Comparison of ENCODE assay signal across 7 mouse cellular contexts in the genomic region with DNA sequence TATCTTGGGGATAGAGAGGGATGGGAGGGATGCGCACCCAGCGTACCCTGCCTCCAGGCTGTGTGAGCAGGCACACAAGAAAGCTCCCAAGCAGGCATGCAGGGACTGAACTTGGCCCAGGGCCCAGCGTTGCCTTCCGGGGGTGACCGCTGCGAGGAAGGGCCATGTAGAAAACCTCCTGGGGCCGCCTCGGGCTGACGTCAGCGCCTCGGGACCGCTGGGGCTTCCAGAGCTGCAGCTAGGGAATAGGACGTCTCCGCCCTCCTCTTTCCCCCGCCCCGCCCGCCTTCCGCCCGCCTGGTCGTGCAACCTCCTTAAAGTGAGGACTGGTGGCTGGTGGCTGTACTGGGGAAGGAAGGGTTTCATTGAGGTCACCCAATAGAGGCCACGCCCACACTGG.
DNase-seq lines count a peak whose midpoint lies in the region; ATAC-seq and TF ChIP-seq lines count a peak whose summit lies in the region.

No protein-coding gene starts in this region.

- H3K27ac ChIP-seq in bone marrow macrophage, adult 2 months (ENCODE audit: insufficient read depth, low read depth, low read length): peak overlapping the region; percentile 44
- H3K27ac ChIP-seq in embryonic facial prominence, embryonic 11.5 days (replicated peaks; ENCODE audit: low read depth, low read length): no peak overlapping the region
- peak overlapping the region; percentile 36 for H3K27ac ChIP-seq in kidney, adult 2 months (ENCODE audit: insufficient read depth, low read depth, low read length)
- H3K27ac ChIP-seq in liver, embryonic 12.5 days: no peak overlapping the region
- H3K27ac ChIP-seq in stomach, embryonic 14.5 days (ENCODE audit: low read length): no peak overlapping the region

- H3K4me3 ChIP-seq in bone marrow macrophage, adult 2 months (ENCODE audit: insufficient read depth, low read length): peak overlapping the region; percentile 3; the same call in 1 of the 2 replicates
- no peak overlapping the region; the same call in 1 of the 2 replicates for H3K4me3 ChIP-seq in embryonic facial prominence, embryonic 11.5 days (ENCODE audit: low read depth, low read length)
- peak overlapping the region; percentile 39; the same call in 1 of the 2 replicates for H3K4me3 ChIP-seq in kidney, adult 2 months (ENCODE audit: insufficient read depth, low read depth, low read length)
- peak overlapping the region; percentile 3; the same call in 1 of the 2 replicates for H3K4me3 ChIP-seq in liver, embryonic 12.5 days
- H3K4me3 ChIP-seq in stomach, embryonic 14.5 days (ENCODE audit: low read depth, low read length): no peak overlapping the region

- TF ChIP-seq CTCF in bone marrow macrophage, adult 2 months (IDR thresholded peaks at IDR 0.05; ENCODE audit: low read depth, low read length): no peak
- no peak for TF ChIP-seq CTCF in kidney, adult 2 months (conservative IDR thresholded peaks at IDR 0.05; ENCODE audit: insufficient read depth, insufficient read length, low read depth, low read length)

- peak overlapping the region; percentile 49 for H3K4me2 ChIP-seq in embryonic facial prominence, embryonic 11.5 days (ENCODE audit: low read depth, low read length)
- peak overlapping the region; percentile 56 for H3K4me2 ChIP-seq in liver, embryonic 12.5 days
- peak overlapping the region; percentile 32 for H3K4me2 ChIP-seq in stomach, embryonic 14.5 days (replicated peaks; ENCODE audit: low read depth, low read length)

- ATAC-seq in embryonic facial prominence, embryonic 11.5 days (replicated peaks; ENCODE audit: insufficient number of reproducible peaks, low FRiP score, low TSS enrichment, low read depth): peak; percentile 41; the same call in 1 of the 2 replicates
- ATAC-seq in liver, embryonic 12.5 days: peak; percentile 60
- peak; percentile 91 for ATAC-seq in stomach, embryonic 14.5 days (ENCODE audit: insufficient number of reproducible peaks, insufficient read depth, low FRiP score, low read depth)

- no peak for TF ChIP-seq POLR2A in bone marrow macrophage, adult 2 months (IDR thresholded peaks at IDR 0.05; ENCODE audit: borderline replicate concordance, low read depth, low read length)
- TF ChIP-seq POLR2A in kidney, adult 2 months (IDR thresholded peaks at IDR 0.05; ENCODE audit: low read depth, low read length): no peak

- no peaks in the 10 kb centered on the region for H3K9me3 ChIP-seq in embryonic facial prominence, embryonic 11.5 days (replicated peaks; ENCODE audit: control insufficient read depth, low read length)
- H3K9me3 ChIP-seq in liver, embryonic 12.5 days (replicated peaks): no peaks in the 10 kb centered on the region
- no peaks in the 10 kb centered on the region for H3K9me3 ChIP-seq in stomach, embryonic 14.5 days (ENCODE audit: control insufficient read depth, low read depth, low read length)

- no peaks in the 10 kb centered on the region for H3K36me3 ChIP-seq in embryonic facial prominence, embryonic 11.5 days (replicated peaks; ENCODE audit: control insufficient read depth, insufficient read depth, low read depth, low read length)
- no peaks in the 10 kb centered on the region for H3K36me3 ChIP-seq in kidney, adult 2 months (ENCODE audit: control insufficient read depth, insufficient read depth, low read length)
- no peaks in the 10 kb centered on the region for H3K36me3 ChIP-seq in liver, embryonic 12.5 days
- no peaks in the 10 kb centered on the region for H3K36me3 ChIP-seq in stomach, embryonic 14.5 days (ENCODE audit: control insufficient read depth, insufficient read depth, low read length)

- WGBS in embryonic facial prominence, embryonic 11.5 days: 7% methylated on average over 20 of the region's 21 CpGs
- 6% methylated on average over 21 of the region's 21 CpGs for WGBS in kidney, adult 2 months
- WGBS in liver, embryonic 12.5 days (ENCODE audit: insufficient replicate concordance): 7% methylated on average over 21 of the region's 21 CpGs
- 4% methylated on average over 20 of the region's 21 CpGs for WGBS in stomach, embryonic 14.5 days

- peak overlapping the region; percentile 47 for H3K9ac ChIP-seq in embryonic facial prominence, embryonic 11.5 days (replicated peaks; ENCODE audit: low read length)
- no peak overlapping the region for H3K9ac ChIP-seq in liver, embryonic 12.5 days
- H3K9ac ChIP-seq in stomach, embryonic 14.5 days (replicated peaks; ENCODE audit: low read depth, low read length): no peak overlapping the region

- H3K4me1 ChIP-seq in bone marrow macrophage, adult 2 months (ENCODE audit: control insufficient read depth, insufficient read depth, low read length): peaks cover 39% of the 10 kb centered on the region
- no peaks in the 10 kb centered on the region for H3K4me1 ChIP-seq in embryonic facial prominence, embryonic 11.5 days (ENCODE audit: control insufficient read depth, insufficient read depth, low read length)
- H3K4me1 ChIP-seq in kidney, adult 2 months (ENCODE audit: control insufficient read depth, insufficient read depth, low read length): peaks cover 7% of the 10 kb centered on the region
- peaks cover 12% of the 10 kb centered on the region for H3K4me1 ChIP-seq in liver, embryonic 12.5 days
- H3K4me1 ChIP-seq in stomach, embryonic 14.5 days (ENCODE audit: control insufficient read depth, insufficient read depth, low read length): no peaks in the 10 kb centered on the region

- H3K27me3 ChIP-seq in embryonic facial prominence, embryonic 11.5 days (ENCODE audit: control insufficient read depth, insufficient read depth, low read length): no peaks in the 10 kb centered on the region
- H3K27me3 ChIP-seq in kidney, adult 2 months (replicated peaks; ENCODE audit: control insufficient read depth, insufficient read depth, low read length): no peaks in the 10 kb centered on the region
- H3K27me3 ChIP-seq in liver, embryonic 12.5 days (replicated peaks): 0 out of 2 replicates have a peak, but pooled peaks cover 5% of the 10 kb centered on the region
- H3K27me3 ChIP-seq in stomach, embryonic 14.5 days (ENCODE audit: control insufficient read depth, insufficient read depth, low read length): no peaks in the 10 kb centered on the region

- peak; percentile 63 for DNase-seq in embryonic facial prominence, embryonic 11.5 days (ENCODE audit: low spot score)
- peak; percentile 87 for DNase-seq in heart, adult 8-10 months (ENCODE audit: low spot score)
- DNase-seq in kidney, adult 2 months: peak; percentile 93
- peak; percentile 29 to 50 for DNase-seq in monocyte, adult 2 months (ENCODE audit: low read depth in 1 of 2, low spot score in 2 of 2)

Comparison
In these comparisons a context has a peak if more than half of its experiments do, and no peak if none do; other contexts are left out.
1. H3K27ac ChIP-seq: peak in bone marrow macrophage, adult 2 months (single experiment) and kidney, adult 2 months (single experiment); none in embryonic facial prominence, embryonic 11.5 days (single experiment), liver, embryonic 12.5 days (single experiment) and stomach, embryonic 14.5 days (single experiment).
2. H3K4me3 ChIP-seq: peak in bone marrow macrophage, adult 2 months (single experiment), kidney, adult 2 months (single experiment) and liver, embryonic 12.5 days (single experiment); none in embryonic facial prominence, embryonic 11.5 days (single experiment) and stomach, embryonic 14.5 days (single experiment).
3. ATAC-seq: peak in every context shown above with its lines; median percentile 91 in stomach, embryonic 14.5 days; 60 in liver, embryonic 12.5 days; 41 in embryonic facial prominence, embryonic 11.5 days.
4. DNase-seq: peak in every context shown above with its lines; median percentile 93 in kidney, adult 2 months; 87 in heart, adult 8-10 months; 63 in embryonic facial prominence, embryonic 11.5 days; 40 in monocyte, adult 2 months.
5. Peak in every context shown above with its lines, with median percentiles within 50 percentile points of each other: H3K4me2 ChIP-seq.